Mouse (Mus musculus): ENCODE data around the gene Lsm2.
"Not testable (repeated sequence)": the region's sequence is repeated elsewhere in the genome, so short reads cannot be mapped to it uniquely, and the experiment has no call there.

Lsm2 gene

DNA sequence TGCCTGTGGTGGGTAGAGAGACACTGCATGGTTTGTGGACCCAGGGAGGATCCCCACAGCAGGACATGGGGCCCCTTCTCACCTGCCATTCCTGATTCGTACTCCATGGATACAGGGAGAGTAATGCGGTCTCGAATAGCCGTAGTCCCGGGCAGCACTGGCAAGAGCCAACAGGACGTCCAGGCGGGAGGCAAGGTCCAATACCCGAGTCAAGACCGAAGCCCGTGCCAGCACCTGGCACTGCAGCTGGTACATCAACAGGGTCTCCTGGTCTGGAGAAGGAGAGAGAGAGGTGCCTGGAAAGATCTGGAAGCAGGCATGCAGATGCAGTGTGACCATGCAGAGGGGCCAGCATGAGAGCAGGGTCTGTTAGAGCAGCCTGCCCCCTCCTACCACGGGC lies 49.6 kb downstream of the Lsm2 start:
- no peak for DNase-seq (ENCODE audit: low spot score in 2 of 2)

DNA sequence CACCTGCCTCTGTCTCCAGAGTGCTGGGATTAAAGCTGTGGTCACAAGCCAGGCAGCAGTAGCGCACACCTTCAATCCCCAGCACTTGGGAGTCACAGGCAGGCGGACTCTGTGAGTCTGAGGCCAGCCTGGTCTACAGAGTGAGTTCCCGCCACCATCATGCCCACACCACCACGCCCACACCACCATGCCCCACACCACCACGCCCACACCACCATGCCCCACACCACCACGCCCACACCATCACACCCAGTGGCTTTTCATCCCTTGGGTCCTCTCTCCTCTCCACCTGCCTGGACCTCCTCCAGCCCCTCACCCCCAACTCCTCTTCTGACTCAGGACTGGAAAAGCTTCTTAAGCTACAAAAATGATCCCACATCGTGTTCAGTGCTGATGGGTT lies 50.2 kb downstream of the Lsm2 start:
- no peak for DNase-seq (ENCODE audit: low spot score in 2 of 2)

DNA sequence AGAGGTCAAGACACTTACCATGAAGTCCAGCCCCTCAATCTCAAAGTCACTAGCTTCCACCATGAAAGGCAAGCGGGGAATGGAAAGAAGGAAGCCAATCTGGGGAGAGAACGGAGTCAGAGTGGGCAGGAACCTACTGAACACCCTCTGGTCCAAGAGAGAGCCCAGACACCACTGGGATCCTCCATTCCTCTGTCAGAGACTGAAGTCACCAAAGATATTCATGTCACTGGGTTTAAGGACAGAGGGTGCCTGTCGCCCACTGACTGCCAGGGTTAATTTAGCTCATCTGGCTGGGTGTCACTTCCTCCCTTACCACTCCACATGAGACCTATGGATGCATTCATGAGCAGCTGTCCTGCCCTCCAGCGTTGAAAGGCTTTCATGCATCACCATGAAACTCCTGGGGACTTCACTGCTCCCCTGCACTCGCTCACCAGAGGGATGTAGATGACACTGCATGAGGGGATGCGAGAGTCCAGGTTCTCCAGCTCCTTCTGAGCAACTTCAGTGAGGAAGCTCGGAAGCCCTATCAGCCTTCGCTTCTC lies 50.7 kb downstream of the Lsm2 start:
- no peak for DNase-seq (ENCODE audit: low spot score in 2 of 2)

DNA sequence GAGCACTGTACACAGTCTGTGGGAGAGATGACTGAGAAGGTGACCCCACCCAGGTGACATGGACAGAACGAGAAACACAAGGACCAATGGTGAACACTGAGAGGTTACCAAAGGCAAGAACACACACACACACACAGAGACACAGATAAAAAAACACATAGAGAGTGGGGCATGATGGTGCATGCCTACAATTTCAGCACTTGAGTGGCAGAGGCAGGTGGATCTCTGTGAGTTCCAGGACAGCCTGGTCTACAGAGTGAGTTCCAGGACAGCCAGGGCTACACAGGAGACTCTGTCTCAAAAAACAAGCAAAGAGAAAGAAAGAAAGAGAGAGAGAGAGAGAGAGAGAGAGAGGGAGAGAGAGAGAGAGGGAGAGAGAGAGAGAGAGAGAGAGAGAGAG lies 52.0 kb downstream of the Lsm2 start:
- DNase-seq (ENCODE audit: low spot score in 2 of 2) = not testable (repeated sequence)

DNA sequence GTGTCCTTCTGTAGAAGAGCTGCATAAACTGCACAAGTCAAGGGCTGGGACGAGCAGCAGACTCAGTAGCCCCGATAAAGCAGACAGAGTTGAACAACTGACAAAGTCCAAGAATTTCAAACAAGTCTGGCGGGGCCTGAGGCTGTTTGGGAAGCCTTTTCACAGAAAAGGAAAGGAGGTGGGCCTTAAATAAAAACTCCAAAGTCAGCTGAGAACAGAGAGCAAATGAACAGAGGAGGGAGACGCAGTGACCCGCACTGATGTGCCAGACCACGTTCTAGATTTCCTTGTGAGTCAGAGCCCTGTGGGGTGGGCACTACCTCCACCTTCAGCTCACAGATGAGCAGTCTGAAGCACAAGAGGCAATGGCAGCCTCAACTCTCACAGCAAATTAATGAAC lies 53.2 kb downstream of the Lsm2 start:
- no peak for DNase-seq (ENCODE audit: low spot score in 2 of 2)
